Mouse (Mus musculus): Measurements from ENCODE around the gene Tm4sf4. TPM values are rescaled to one million over a fixed set of nuclear protein-coding genes. Genes with fewer than 3 reads are reported as not detected.

The Tm4sf4 gene
- polyA plus RNA-seq (2012; rRNA removed; ENCODE audit: low replicate concordance): 0.17 TPM in 1 of 2 replicates, not detected in the other

DNA sequence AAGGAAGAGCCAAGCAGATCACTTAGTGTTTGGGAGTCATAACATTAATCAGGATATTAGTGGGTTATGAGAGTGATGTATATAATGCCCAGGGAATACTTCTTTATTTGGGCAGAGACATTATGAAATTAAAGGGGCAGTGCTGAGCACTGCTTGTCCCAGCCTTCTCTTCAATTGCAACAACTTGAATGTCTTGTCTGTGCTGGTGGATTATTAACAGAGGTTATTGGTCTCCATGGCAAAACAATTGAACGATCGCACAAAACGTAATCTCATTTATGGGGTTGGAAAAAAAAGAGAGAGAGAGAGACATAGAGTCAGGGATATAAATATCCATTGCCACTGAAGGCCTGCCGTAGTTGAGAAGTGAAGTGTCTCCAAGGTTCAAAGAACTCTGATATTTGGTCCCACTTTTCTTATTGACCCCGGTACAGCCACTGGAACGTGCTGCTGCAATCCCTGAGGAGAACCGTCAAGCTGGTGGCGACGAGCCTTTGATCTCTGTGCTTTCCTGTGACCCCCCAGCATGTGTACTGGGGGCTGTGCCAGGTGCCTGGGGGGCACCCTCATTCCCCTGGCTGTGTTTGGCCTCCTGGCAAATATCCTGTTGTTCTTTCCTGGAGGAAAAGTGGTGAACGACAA is at the start of gene Tm4sf4:
TSS of gene Tm4sf4 (plus strand) at position 226 of the 642 bp plus-strand sequence.

Other genes with a start within 250 kb of the Tm4sf4 start
- gene Tm4sf1, start 123.3 kb upstream of the Tm4sf4 start, polyA plus RNA-seq (2012; rRNA removed; ENCODE audit: low replicate concordance): 69.0 and 168 TPM in 2 replicates
- 33.2 and 42.8 TPM in 2 replicates for gene Wwtr1, start 150.6 kb downstream of the Tm4sf4 start, polyA plus RNA-seq (2012; rRNA removed; ENCODE audit: low replicate concordance)
- 11.9 and 24.3 TPM in 2 replicates for gene Commd2, start 226.4 kb downstream of the Tm4sf4 start, polyA plus RNA-seq (2012; rRNA removed; ENCODE audit: low replicate concordance)